ENCODE assay signal across 24 mouse cellular contexts in the genomic region with DNA sequence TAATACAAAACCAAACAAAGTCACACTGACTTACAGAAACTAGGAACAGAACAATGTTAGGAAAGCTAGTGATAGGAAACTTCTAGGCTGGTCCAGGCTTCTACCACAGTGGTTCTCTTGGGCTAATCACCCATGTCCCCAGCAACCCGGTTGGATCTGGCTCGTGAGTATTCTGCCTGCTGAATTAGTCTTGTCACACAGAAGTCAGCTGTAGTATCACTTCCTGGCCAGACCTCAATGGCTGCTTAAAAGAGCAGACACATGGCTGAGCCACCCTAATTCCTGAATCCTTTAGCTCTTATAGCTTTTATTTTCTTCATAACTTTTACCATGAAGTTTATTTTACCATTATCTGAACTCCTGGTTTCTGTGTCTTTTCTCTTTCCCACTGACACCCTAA. TPM values are rescaled to one million over a fixed set of nuclear protein-coding genes. Genes with fewer than 3 reads are reported as not detected.
A peak's percentile ranks its signal among the peaks of the same experiment; 100 is the strongest.
DNase-seq lines count a peak whose midpoint lies in the region; ATAC-seq lines count a peak whose summit lies in the region.
"Had no signal": no experiment of that assay in that cellular context is flagged by ENCODE, and none has a peak within 500 bp of the region (broad histone marks: within the 10 kb centered on the region; RNA-seq: fewer than 3 reads in every experiment).

No protein-coding gene starts in this region.

- WGBS in heart, embryonic 10.5 days, result 42% methylated on average over 2 of the region's 2 CpGs

- H3K4me1 ChIP-seq in heart, embryonic 10.5 days, result peaks cover 74% of the 10 kb centered on the region

- H3K4me3 ChIP-seq in heart, embryonic 10.5 days, result no peak overlapping the region
- H3K4me3 ChIP-seq: limb, embryonic 13.5 days; lung, embryonic 15.5 days; neural tube, embryonic 15.5 days had no signal

- ATAC-seq in activated CD4-positive, CD25-positive, alpha-beta regulatory T cell, adult 4 months, result peak; percentile 28
- ATAC-seq: forebrain, embryonic 14.5 days; inflammation-experienced regulatory T-cells, adult 6 months had no signal

- no peaks in the 10 kb centered on the region for H3K27me3 ChIP-seq in heart, embryonic 10.5 days (ENCODE audit: insufficient read depth, poor library complexity, severe bottlenecking)
- H3K27me3 ChIP-seq: limb, embryonic 13.5 days; lung, embryonic 15.5 days; megakaryocyte, embryonic 14.5 days; neural tube, embryonic 15.5 days had no signal

- intact Hi-C loops in heart, postnatal 14 days (cut with DNase I), result no loop called here
- intact Hi-C loops in left cerebral cortex, postnatal 36 days (cut with DNase I), result no loop called here

- 0 out of 2 replicates have a peak overlapping the region, but pooled peaks have one; percentile 29 for H3K27ac ChIP-seq in heart, embryonic 10.5 days
- H3K27ac ChIP-seq: hindbrain, embryonic 14.5 days; kidney, postnatal 0 days; limb, embryonic 13.5 days; lung, embryonic 15.5 days; neural tube, embryonic 15.5 days; stomach, postnatal 0 days had no signal

- no peaks in the 10 kb centered on the region for H3K9me3 ChIP-seq in heart, embryonic 10.5 days
- H3K9me3 ChIP-seq: limb, embryonic 13.5 days; lung, embryonic 15.5 days; megakaryocyte, embryonic 14.5 days; neural tube, embryonic 15.5 days had no signal

- DNase-seq in heart, embryonic 10.5 days (ENCODE audit: low spot score), result peak; percentile 42
- no peak for DNase-seq in heart, postnatal 14 days
- DNase-seq in 416B (ENCODE audit: low read depth), result peak; percentile 29
- DNase-seq in naive thymus-derived CD4-positive, alpha-beta T cell, adult 2 months (ENCODE audit: low read depth), result peak; percentile 32
- no peak for DNase-seq in kidney, adult 18-20 months
- no peak for DNase-seq in left cerebral cortex, postnatal 36 days (ENCODE audit: low spot score in 2 of 2)
- DNase-seq: adrenal gland, adult 8-10 months; cerebellum, adult 8-10 months; cerebellum, postnatal 25 days; gastrocnemius, postnatal 25 days; kidney, adult 2 months; right cerebral cortex, postnatal 25 days; thymus, adult 2 months; thymus, postnatal 36 days had no signal

- H3K36me3 ChIP-seq in heart, embryonic 10.5 days, result no peaks in the 10 kb centered on the region
- H3K36me3 ChIP-seq: limb, embryonic 13.5 days; lung, embryonic 15.5 days; neural tube, embryonic 15.5 days had no signal

RNA-seq across cellular contexts. Expression of gene Maml2, which starts 13.3 kb away (rescaled TPM):
- 7.3 and 9.6 TPM in 2 replicates for polyA plus RNA-seq in heart, embryonic 10.5 days (2016; fragmentation: Nextera tagmentation; extraction: Ambion mirVana)
- total RNA-seq in heart, postnatal 14 days (2021), result 1 to 10 TPM; 7.6 to 8.6 TPM
- polyA plus RNA-seq in activated CD4-positive, CD25-positive, alpha-beta regulatory T cell, adult 4 months (2017; shearing (Covaris generic)), result 10 to 100 TPM; 32.0 to 36.8 TPM
- 1 to 10 TPM; 6.2 to 7.1 TPM for total RNA-seq in left cerebral cortex, postnatal 36 days (2021)

Comparison
In these comparisons a context has a peak if more than half of its experiments do, and no peak if none do; other contexts are left out.
1. DNase-seq: peak in heart, embryonic 10.5 days (single experiment), 416B (single experiment) and naive thymus-derived CD4-positive, alpha-beta T cell, adult 2 months (single experiment); none in heart, postnatal 14 days (0 of 2), kidney, adult 18-20 months (single experiment) and left cerebral cortex, postnatal 36 days (0 of 2).